Mouse (Mus musculus) midbrain, postnatal 0 days (tissue): ENCODE results near the gene Txndc11. TPM values are rescaled to one million over a fixed set of nuclear protein-coding genes. Genes with fewer than 3 reads are reported as not detected.

Source experiments
- ATAC-seq: fragments of 200-750 bp; cut with Nextera tagmentation; 2 replicates; pipeline ENCODE4 v1.8.0; 2017; ENCODE audit warnings: moderate number of reproducible peaks, mild to moderate bottlenecking, moderate TSS enrichment, moderate library complexity; ENCODE audit not compliant: low FRiP score
- DNase-seq: peaks from one replicate; pipeline ENCODE4 v3.0.0-alpha.2; 2015; ENCODE audit warnings: low spot score
- H3K27ac ChIP-seq: fragments of 300-500 bp; sonication (generic); 2 replicates; pipeline ENCODE4 v1.5.1; 2014; ENCODE audit warnings: low read depth, mild to moderate bottlenecking, low read length, mixed read lengths
- H3K27me3 ChIP-seq: fragments of 300-500 bp; sonication (generic); 2 replicates; pipeline ENCODE4 v1.6.1; 2014; ENCODE audit warnings: low read length, control low read depth, mixed read lengths; ENCODE audit not compliant: insufficient read depth
- H3K36me3 ChIP-seq: fragments of 300-500 bp; sonication (generic); 2 replicates; pipeline ENCODE4 v1.6.1; 2014; ENCODE audit warnings: low read length, control low read depth, mixed read lengths; ENCODE audit not compliant: insufficient read depth
- H3K4me1 ChIP-seq: fragments of 300-500 bp; sonication (generic); 2 replicates; pipeline ENCODE4 v1.6.1; 2014; ENCODE audit warnings: mild to moderate bottlenecking, control low read depth, antibody characterized with exemption, low read length, mixed read lengths; ENCODE audit not compliant: insufficient read depth
- H3K4me2 ChIP-seq: fragments of 300-500 bp; sonication (generic); 2 replicates; pipeline ENCODE4 v1.6.1; 2014; ENCODE audit warnings: low read depth, mild to moderate bottlenecking, low read length, mixed read lengths; ENCODE audit not compliant: poor library complexity, severe bottlenecking
- H3K4me3 ChIP-seq: fragments of 300-500 bp; sonication (generic); 2 replicates; pipeline ENCODE4 v1.5.1; 2014; ENCODE audit warnings: low read depth, mild to moderate bottlenecking, low read length, moderate library complexity
- H3K9ac ChIP-seq: fragments of 300-500 bp; sonication (generic); replicated peaks from 2 replicates; pipeline ENCODE4 v1.6.1; 2014; ENCODE audit warnings: mild to moderate bottlenecking, low read length, moderate library complexity, mixed read lengths; ENCODE audit not compliant: poor library complexity, severe bottlenecking
- H3K9me3 ChIP-seq: fragments of 300-500 bp; sonication (generic); 2 replicates; pipeline ENCODE4 v1.6.1; 2016; ENCODE audit warnings: low read length, control low read depth
- CTCF ChIP-seq: IDR thresholded peaks from 2 replicates; pipeline ENCODE4 v1.5.1; 2016; ENCODE audit warnings: antibody characterized with exemption, mild to moderate bottlenecking
- WGBS: fragments of 180-500 bp; shearing (Covaris S2); extraction: QIAGEN DNeasy Blood & Tissue Kit; methylation state at CpG from one replicate; pipeline ENCODE4 v1.1.7; 2014; 5-methylcytosine and 5-hydroxymethylcytosine counted together
- polyA plus RNA-seq: library from polyadenylated mRNA; unstranded; fragments of >200 nt; fragmentation: Nextera tagmentation; extraction: Ambion mirVana; gene quantifications from 2 replicates; pipeline ENCODE4 v1.2.1, GENCODE M21; 2015
- total RNA-seq: library from RNA; depleted of rRNA; stranded (reverse); fragments of >200 nt; gene quantifications from 2 replicates; pipeline ENCODE4 v1.2.3, GENCODE M21; 2014

Txndc11 gene
- total and polyA plus RNA-seq, 2 experiments from 2014 or later: 30.5 to 48.4 TPM

DNA sequence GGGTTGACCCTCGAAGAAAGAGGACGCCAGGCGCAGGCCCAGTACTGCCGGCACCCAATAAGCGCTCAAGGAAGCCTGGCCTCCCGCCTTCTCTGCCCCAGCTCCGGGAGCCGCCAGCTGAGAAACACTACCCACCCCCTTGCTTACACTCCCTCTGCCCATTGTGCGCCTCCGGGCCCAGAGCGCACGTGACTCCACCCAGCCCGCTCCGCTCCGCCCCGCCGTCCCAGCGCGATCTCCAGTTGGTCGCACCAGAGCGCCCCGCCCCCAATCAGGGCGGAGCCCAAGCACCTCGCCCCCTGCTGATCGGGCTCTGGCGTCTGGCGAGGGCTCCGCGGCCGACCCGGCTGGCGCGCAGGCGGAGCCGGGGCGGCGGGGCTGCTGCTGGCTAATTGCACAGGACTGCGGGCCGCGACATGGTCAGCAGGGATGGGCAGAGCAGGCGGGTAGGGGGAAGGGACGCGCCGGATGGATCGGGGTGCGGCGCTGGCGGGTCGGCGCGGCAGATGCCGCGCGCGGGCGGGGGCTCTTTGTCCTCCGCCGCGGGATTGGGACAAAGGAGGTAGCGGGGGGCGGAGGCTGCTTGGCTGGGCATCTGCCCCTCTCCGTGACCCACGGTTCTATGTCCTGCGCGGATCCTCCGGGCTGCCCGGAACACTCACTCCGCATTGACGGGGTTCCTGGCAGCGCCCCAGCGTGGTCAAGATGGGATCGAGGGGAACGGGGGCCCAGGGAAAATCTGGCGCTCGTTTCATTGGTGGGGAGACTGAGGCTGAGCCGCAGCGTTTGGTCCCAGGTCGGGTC lies 68.2 kb downstream of the Txndc11 start, which contains the start of gene Litaf:
Gene Litaf, minus strand, starts transcription at position 129 of the 804 bp plus-strand sequence.
- Histone ChIP-seq H3K9me3 (no peaks in the 10 kb centered on the region), H3K4me1 (peaks cover 24% of the 10 kb centered on the region), H3K36me3 (no peaks in the 10 kb centered on the region), H3K4me3 (peak within 1 kb of the TSS; percentile 84), H3K4me2 (peak within 1 kb of the TSS; percentile 82), H3K27me3 (no peaks in the 10 kb centered on the region), H3K27ac (peak within 1 kb of the TSS; percentile 91), H3K9ac (peak within 1 kb of the TSS; percentile 93)
- WGBS: under 1% methylated on average over 63 of the region's 78 CpGs
- peak; percentile 99 for DNase-seq
- peak; percentile 98 for ATAC-seq
- TF ChIP-seq CTCF: peak; percentile 53

DNA sequence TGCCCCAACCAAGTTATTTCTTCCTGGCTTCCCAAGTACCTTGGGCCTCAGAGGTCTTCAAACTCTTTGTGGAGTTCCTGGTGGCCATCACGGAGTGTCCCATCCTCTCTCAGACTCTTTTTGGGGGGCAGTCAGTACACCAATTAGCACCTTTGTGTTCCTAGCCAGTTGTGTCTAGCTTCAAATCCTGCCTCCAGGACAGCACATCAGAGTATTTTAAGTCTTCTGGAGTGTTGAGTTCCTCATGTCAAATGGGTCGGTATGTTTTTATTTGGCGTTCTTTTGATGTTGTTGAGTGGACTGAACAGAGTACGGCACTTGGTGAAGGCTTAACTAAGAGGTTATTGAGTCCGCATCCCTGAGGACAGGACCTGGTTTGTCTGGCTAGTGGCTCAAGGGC lies 69.0 kb downstream of the Txndc11 start:
- peak overlapping the region; percentile 82 for H3K4me2 ChIP-seq
- WGBS: 44% methylated on average over 5 of the region's 5 CpGs
- peaks cover 24% of the 10 kb centered on the region for H3K4me1 ChIP-seq
- TF ChIP-seq CTCF: no peak
- DNase-seq (no peak), ATAC-seq (no peak)
- peak overlapping the region; percentile 91 for H3K27ac ChIP-seq
- peak overlapping the region; percentile 44 for H3K9ac ChIP-seq
- no peaks in the 10 kb centered on the region for H3K27me3 ChIP-seq
- no peaks in the 10 kb centered on the region for H3K36me3 ChIP-seq
- no peaks in the 10 kb centered on the region for H3K9me3 ChIP-seq
- H3K4me3 ChIP-seq: peak overlapping the region; percentile 84

DNA sequence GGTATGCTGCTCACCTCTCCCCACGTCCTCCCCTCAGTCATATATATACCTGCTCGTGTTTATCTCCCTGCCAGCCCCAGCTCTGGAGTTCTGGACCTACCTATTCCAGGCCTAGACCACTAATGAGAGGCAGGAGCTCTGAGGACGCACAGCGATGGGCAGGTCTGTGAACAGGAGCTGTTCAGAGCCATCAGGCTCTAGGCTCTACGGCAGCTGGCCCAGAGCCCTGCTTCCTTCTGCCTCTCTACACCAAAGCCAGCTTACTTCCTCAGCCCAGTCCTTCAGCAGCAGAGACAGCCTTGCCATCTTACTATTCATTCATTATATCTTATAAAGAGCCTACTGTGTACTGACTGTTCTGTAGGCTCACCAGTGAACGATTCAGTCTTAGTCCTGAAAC lies 69.7 kb downstream of the Txndc11 start:
- ATAC-seq: no peak
- no peak overlapping the region for H3K4me2 ChIP-seq

DNA sequence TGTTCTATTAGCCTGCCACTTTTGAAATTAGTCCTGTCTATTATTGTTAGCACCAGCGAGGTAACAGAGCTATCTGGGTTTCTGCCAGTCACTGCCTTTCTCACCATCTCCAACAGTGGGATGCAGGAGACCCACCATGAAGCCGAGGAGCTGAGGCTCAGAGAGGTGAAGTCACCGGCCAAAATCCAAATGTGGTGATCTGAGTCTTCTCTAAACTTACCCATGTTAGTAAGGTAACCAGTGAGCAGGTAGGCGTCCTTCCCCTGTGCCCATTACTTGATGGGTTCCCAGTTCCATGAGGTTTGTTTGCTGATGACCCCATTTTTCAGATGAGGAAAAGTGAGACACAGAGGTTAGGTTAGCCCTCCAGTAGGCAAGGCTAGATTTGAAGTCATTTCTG lies 70.1 kb downstream of the Txndc11 start:
- ATAC-seq (no peak), DNase-seq (no peak)
- Histone ChIP-seq H3K4me1 (peaks cover 17% of the 10 kb centered on the region), H3K9ac (no peak overlapping the region), H3K27me3 (no peaks in the 10 kb centered on the region), H3K27ac (no peak overlapping the region), H3K4me2 (no peak overlapping the region), H3K36me3 (no peaks in the 10 kb centered on the region), H3K9me3 (no peaks in the 10 kb centered on the region), H3K4me3 (no peak overlapping the region)
- 94% methylated on average over 4 of the region's 4 CpGs for WGBS
- TF ChIP-seq CTCF: no peak

More for the DNA sequence above, 69.7 kb downstream of the Txndc11 start:
- Histone ChIP-seq H3K9ac (no peak overlapping the region), H3K4me3 (no peak overlapping the region), H3K4me1 (peaks cover 18% of the 10 kb centered on the region), H3K9me3 (no peaks in the 10 kb centered on the region), H3K36me3 (no peaks in the 10 kb centered on the region), H3K27ac (no peak overlapping the region), H3K27me3 (no peaks in the 10 kb centered on the region)
- 81% methylated on average over 6 of the region's 6 CpGs for WGBS
- TF ChIP-seq CTCF: no peak
- DNase-seq: no peak

DNA sequence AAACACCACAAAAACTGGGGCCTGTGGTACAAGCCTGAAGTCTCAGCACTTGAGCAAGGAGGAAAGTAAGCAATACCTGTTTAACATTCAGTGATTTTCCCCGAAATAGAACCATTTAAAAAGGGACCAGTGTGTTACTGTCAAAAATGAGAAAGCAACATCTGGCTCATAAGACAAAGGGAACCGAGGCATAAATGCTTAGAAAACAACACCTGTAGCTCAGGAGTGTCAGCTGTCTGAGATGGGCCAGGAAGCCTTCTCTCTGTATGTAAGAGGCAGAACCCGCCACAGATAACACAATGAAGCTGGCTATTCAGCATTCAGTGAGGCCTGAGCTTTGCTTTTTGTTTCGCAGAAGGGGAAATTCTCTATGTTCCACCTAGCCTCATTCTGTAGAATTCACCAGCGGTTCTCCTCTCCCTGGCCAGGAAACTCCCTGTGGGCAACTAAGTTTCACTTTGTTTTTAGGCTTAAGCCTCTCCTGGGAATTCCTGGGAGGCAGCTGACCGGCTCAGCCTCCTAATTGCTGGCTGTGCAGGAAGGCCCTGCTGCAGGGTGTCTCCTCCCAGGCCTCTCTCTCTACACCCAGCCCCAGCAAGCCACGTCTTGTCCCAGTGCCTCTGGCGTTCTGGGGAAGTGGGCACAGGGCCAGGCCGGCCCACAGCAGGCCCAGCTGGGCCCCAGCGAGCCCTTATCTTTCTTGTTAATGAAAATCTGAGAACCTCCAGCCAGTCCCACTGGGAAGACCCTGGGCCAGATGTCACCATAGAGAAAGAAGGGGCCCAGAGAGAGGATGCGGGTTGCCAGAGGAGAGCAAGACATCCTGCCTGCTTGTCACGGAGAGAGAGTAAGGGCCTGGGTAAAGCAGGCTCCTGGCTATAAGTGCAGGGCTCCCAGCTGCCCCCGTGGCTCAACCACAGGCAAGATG lies 71.4 kb downstream of the Txndc11 start:
- peak overlapping the region; percentile 49; the same call in 1 of the 2 replicates for H3K27ac ChIP-seq
- H3K4me2 ChIP-seq: no peak overlapping the region; the same call in 1 of the 2 replicates
- no peaks in the 10 kb centered on the region for H3K9me3 ChIP-seq
- no peak overlapping the region for H3K9ac ChIP-seq
- no peaks in the 10 kb centered on the region for H3K36me3 ChIP-seq
- 19% methylated on average over 13 of the region's 13 CpGs for WGBS
- DNase-seq: peak; percentile 72
- peaks cover 12% of the 10 kb centered on the region for H3K4me1 ChIP-seq
- ATAC-seq: no peak
- no peak overlapping the region for H3K4me3 ChIP-seq
- TF ChIP-seq CTCF: no peak
- H3K27me3 ChIP-seq: no peaks in the 10 kb centered on the region
